Mouse (Mus musculus) erythroblast, embryonic 14.5 days (primary cell): ENCODE results near the gene Cdk17.

Experiments
- GATA1 ChIP-seq: IDR thresholded peaks from 2 replicates; pipeline ENCODE4 v1.6.1; 2012; ENCODE audit warnings: low read length, inconsistent platforms, mixed read lengths
- TAL1 ChIP-seq: IDR thresholded peaks from 3 replicates; pipeline ENCODE4 v1.6.1; 2012; ENCODE audit warnings: low read length, inconsistent platforms, mixed read lengths

DNA sequence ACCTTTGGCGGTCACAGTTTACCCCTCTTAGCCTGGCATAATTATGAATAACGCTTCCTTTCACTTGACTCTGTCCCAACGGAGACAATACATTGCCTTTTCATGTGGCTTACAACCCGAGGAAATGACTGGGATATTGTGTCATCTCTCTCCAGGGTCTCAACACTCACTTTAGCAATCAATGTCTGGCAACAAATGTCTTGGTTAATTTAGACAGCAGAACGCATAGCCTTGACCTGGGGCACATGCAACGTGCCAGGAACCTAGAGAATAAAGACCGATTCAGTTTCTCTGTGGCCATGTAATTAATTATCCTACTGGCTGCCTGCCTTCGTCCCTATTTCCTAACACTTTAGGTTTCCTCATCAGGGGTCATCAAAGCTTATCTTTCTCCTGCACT is 49.3 kb upstream of the Cdk17 start:
- TF ChIP-seq TAL1 = no peak
- no peak for TF ChIP-seq GATA1
